Mouse (Mus musculus) liver, postnatal 0 days (tissue): ENCODE data around the gene Tdrd9.

Experiments
- CTCF ChIP-seq: sonication (generic); IDR thresholded peaks from 2 replicates; pipeline ENCODE4 v1.5.1; 2016; ENCODE audit warnings: antibody characterized with exemption, low read depth
- EP300 ChIP-seq: IDR thresholded peaks from 2 replicates; pipeline ENCODE4 v1.6.1; 2016; ENCODE audit warnings: antibody characterized with exemption, low read depth, mild to moderate bottlenecking

DNA sequence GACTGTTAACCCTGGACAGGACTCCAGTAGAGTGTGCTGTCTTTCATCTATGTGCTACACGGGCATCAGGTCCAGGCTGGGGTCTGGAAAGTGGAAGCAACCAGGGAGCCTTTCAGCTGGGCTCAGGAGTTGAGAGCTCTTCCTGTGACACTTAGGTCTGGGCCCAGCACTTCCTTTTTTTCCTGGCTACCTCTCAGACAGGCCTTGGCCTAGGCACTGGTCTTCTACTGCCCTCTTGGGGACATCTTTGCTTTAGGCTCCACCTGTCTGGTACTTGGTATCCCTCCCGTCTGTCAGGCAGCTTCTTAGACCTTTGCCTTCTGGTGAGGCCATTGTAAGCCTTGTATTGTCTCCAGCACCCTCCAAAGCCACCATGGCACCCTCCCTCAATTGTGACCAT lies 24.6 kb upstream of the Tdrd9 start:
- TF ChIP-seq CTCF (peak; percentile 88), EP300 (no peak)
